Mouse (Mus musculus) liver, embryonic 16.5 days (tissue): ENCODE data around the gene Npas3. TPM values are rescaled to one million over a fixed set of nuclear protein-coding genes. Genes with fewer than 3 reads are reported as not detected.

ENCODE experiments used
- ATAC-seq: fragments of 200-750 bp; cut with Nextera tagmentation; 2 replicates; pipeline ENCODE4 v1.8.0; 2017; ENCODE audit warnings: low read depth, mild to moderate bottlenecking, moderate number of reproducible peaks, moderate library complexity
- H3K27ac ChIP-seq: fragments of 300-500 bp; sonication (generic); 2 replicates; pipeline ENCODE4 v1.5.1; 2014; ENCODE audit warnings: mild to moderate bottlenecking, low read length
- H3K27me3 ChIP-seq: fragments of 300-500 bp; sonication (generic); 2 replicates; pipeline ENCODE4 v1.6.1; 2014; ENCODE audit warnings: low read depth, low read length, mixed read lengths; ENCODE audit not compliant: control insufficient read depth, insufficient read depth
- H3K36me3 ChIP-seq: fragments of 300-500 bp; sonication (generic); 2 replicates; pipeline ENCODE4 v1.6.1; 2014; ENCODE audit warnings: mild to moderate bottlenecking; ENCODE audit not compliant: control insufficient read depth, insufficient read depth
- H3K4me1 ChIP-seq: fragments of 300-500 bp; sonication (generic); 2 replicates; pipeline ENCODE4 v1.6.1; 2014; ENCODE audit warnings: low read depth, low read length, mixed read lengths; ENCODE audit not compliant: control insufficient read depth
- H3K4me2 ChIP-seq: fragments of 300-500 bp; sonication (generic); 2 replicates; pipeline ENCODE4 v1.6.1; 2014; ENCODE audit warnings: low read depth, low read length, mixed read lengths
- H3K4me3 ChIP-seq: fragments of 300-500 bp; sonication (generic); 2 replicates; pipeline ENCODE4 v1.5.1; 2014; ENCODE audit warnings: low read depth, mild to moderate bottlenecking, low read length
- H3K9ac ChIP-seq: fragments of 300-500 bp; sonication (generic); 2 replicates; pipeline ENCODE4 v1.6.1; 2014; ENCODE audit warnings: low read depth, low read length
- H3K9me3 ChIP-seq: fragments of 300-500 bp; sonication (generic); replicated peaks from 2 replicates; pipeline ENCODE4 v1.6.1; 2016; ENCODE audit warnings: low read length; ENCODE audit not compliant: control insufficient read depth
- WGBS: fragments of 180-500 bp; shearing (Covaris S2); extraction: QIAGEN DNeasy Blood & Tissue Kit; methylation state at CpG from one replicate; pipeline ENCODE4 v1.1.7; 2014; ENCODE audit not compliant: insufficient replicate concordance; 5-methylcytosine and 5-hydroxymethylcytosine counted together
- polyA plus RNA-seq: library from polyadenylated mRNA; unstranded; fragments of >200 nt; fragmentation: Nextera tagmentation; extraction: Ambion mirVana; gene quantifications from 2 replicates; pipeline ENCODE4 v1.2.1, GENCODE M21; 2015

Npas3 gene
- polyA plus RNA-seq, 1 experiment from 2014 or later = 0.12 TPM

DNA sequence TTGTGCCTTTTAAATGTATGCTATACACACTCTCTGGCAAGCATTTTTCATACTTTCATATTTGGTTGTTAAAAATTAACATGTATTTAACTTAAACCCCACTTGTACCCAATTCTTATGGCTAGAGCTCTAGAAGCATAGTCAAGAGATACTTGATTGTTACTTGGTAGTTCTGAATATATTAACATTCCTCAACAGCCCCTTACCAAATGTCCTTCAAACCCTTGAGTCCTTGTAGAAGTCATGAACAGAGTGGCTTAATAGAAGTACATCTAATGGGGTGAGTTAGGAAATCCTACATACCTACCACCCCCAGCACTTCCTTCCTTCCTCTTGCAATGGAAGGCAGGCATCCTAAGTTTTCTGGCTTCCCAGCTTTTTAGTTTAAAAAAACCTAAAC, 766.8 kb downstream of the Npas3 start:
- no peaks in the 10 kb centered on the region for H3K9me3 ChIP-seq
- H3K4me3 ChIP-seq = no peak overlapping the region
- no peak overlapping the region for H3K9ac ChIP-seq
- ATAC-seq = no peak
- no peaks in the 10 kb centered on the region for H3K27me3 ChIP-seq
- H3K36me3 ChIP-seq = no peaks in the 10 kb centered on the region
- H3K4me2 ChIP-seq = no peak overlapping the region
- H3K27ac ChIP-seq = no peak overlapping the region
- no peaks in the 10 kb centered on the region for H3K4me1 ChIP-seq

GRCm38 (mm10) chr12:54017949-54018348, 769.5 kb downstream of the Npas3 start:
- H3K4me1 ChIP-seq = no peaks in the 10 kb centered on the region
- no peak overlapping the region for H3K27ac ChIP-seq
- no peaks in the 10 kb centered on the region for H3K36me3 ChIP-seq
- no peaks in the 10 kb centered on the region for H3K27me3 ChIP-seq
- H3K9ac ChIP-seq = no peak overlapping the region
- no peak overlapping the region for H3K4me2 ChIP-seq
- H3K9me3 ChIP-seq = no peaks in the 10 kb centered on the region
- ATAC-seq = no peak
- H3K4me3 ChIP-seq = no peak overlapping the region
- 70% methylated on average over 8 of the region's 8 CpGs for whole genome bisulfite sequencing

- Histone ChIP-seq H3K27me3 (no peaks in the 10 kb centered on the region), H3K36me3 (no peaks in the 10 kb centered on the region), H3K4me2 (no peak overlapping the region), H3K4me1 (no peaks in the 10 kb centered on the region), H3K27ac (no peak overlapping the region), H3K9me3 (no peaks in the 10 kb centered on the region), H3K9ac (no peak overlapping the region), H3K4me3 (no peak overlapping the region)
- WGBS = 71% methylated on average over 8 of the region's 8 CpGs
- no peak for ATAC-seq
These were observed 771.5 kb downstream of the Npas3 start for GRCm38 (mm10) chr12:54019979-54020378.

GRCm38 (mm10) chr12:54034666-54035346, 786.3 kb downstream of the Npas3 start:
- Histone ChIP-seq H3K36me3 (no peaks in the 10 kb centered on the region), H3K4me2 (no peak overlapping the region), H3K4me1 (no peaks in the 10 kb centered on the region), H3K9me3 (no peaks in the 10 kb centered on the region), H3K4me3 (no peak overlapping the region), H3K27me3 (no peaks in the 10 kb centered on the region), H3K27ac (no peak overlapping the region), H3K9ac (no peak overlapping the region)
- WGBS = 37% methylated on average over 8 of the region's 8 CpGs
- no peak for ATAC-seq

DNA sequence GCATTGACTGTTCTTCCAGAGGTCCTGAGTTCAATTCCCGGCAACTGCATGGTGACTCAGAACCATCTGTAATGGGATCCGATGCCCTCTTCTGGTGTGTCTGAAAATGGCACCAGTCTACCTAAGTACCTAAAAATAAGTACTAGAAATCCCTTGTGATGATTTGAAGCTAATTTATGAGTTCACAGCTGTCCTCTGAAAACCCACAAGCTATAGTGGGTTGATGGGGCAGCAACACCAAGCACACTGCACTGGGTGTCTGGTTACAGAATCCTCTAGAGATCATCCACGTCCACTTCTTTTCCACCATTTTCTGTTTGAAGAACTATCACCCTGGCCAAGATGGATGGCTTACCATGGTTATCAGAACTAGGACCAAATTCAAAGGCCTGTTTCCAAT, 789.1 kb downstream of the Npas3 start:
- Histone ChIP-seq H3K27me3 (no peaks in the 10 kb centered on the region), H3K4me1 (no peaks in the 10 kb centered on the region), H3K27ac (no peak overlapping the region), H3K9me3 (no peaks in the 10 kb centered on the region), H3K36me3 (no peaks in the 10 kb centered on the region), H3K4me2 (no peak overlapping the region), H3K9ac (no peak overlapping the region), H3K4me3 (no peak overlapping the region)
- ATAC-seq = no peak
- WGBS = 78% methylated on average over 3 of the region's 3 CpGs

- H3K4me2 ChIP-seq = no peak overlapping the region
- no peak overlapping the region for H3K4me3 ChIP-seq
- H3K27ac ChIP-seq = no peak overlapping the region
- no peaks in the 10 kb centered on the region for H3K36me3 ChIP-seq
- no peak for ATAC-seq
- no peaks in the 10 kb centered on the region for H3K27me3 ChIP-seq
- H3K4me1 ChIP-seq = no peaks in the 10 kb centered on the region
- no peak overlapping the region for H3K9ac ChIP-seq
- 47% methylated on average over 9 of the region's 9 CpGs for WGBS
- no peaks in the 10 kb centered on the region for H3K9me3 ChIP-seq
These were observed 794.6 kb downstream of the Npas3 start for GRCm38 (mm10) chr12:54042996-54043544.

GRCm38 (mm10) chr12:54044606-54045334, 796.3 kb downstream of the Npas3 start:
- Histone ChIP-seq H3K4me1 (no peaks in the 10 kb centered on the region), H3K4me3 (no peak overlapping the region), H3K36me3 (no peaks in the 10 kb centered on the region), H3K9ac (no peak overlapping the region), H3K27me3 (no peaks in the 10 kb centered on the region), H3K27ac (no peak overlapping the region), H3K9me3 (no peaks in the 10 kb centered on the region), H3K4me2 (no peak overlapping the region)
- WGBS = 60% methylated on average over 15 of the region's 15 CpGs
- ATAC-seq = no peak

DNA sequence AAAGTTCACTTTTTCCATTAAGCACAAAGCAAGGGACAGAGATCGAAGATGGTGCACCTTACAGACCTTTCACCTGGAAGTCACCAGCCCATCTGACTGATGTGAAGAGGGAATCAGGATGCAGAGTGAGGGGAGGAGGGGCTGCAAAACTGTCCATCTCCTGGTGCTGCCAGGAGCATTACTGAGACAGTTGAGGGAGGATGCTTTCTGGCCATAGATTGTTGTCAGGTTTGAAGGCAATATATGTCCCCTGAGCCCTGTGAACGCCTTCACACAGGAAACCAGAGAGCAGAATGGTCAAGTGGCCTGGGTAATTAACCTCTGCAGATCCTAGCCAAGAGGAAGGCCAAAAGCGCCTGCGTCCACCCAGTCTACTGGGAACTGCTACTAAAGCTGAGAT, 796.9 kb downstream of the Npas3 start:
- Histone ChIP-seq H3K27ac (no peak overlapping the region), H3K9ac (no peak overlapping the region), H3K4me1 (no peaks in the 10 kb centered on the region), H3K4me2 (no peak overlapping the region), H3K27me3 (no peaks in the 10 kb centered on the region), H3K4me3 (no peak overlapping the region), H3K9me3 (no peaks in the 10 kb centered on the region), H3K36me3 (no peaks in the 10 kb centered on the region)
- WGBS = 57% methylated on average over 4 of the region's 4 CpGs
- ATAC-seq = no peak

DNA sequence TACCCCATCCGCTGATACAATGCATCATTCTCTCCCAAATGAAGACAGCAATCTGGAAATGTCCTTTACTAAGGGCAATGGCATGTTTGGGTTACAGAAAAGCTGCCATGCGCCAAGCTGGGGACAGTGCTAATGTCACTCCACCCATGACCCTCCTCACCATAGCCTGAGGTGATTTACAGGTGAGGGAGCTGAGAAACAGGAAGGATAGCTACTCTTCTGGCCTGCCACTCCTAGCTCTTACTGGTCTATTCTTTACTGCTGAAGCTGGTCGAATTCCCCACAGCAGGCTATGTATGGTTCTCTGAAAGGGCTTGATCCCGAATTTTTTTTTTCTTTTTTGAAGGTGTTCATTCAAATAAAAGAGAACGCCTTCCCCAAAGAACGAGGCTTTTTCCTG, 798.3 kb downstream of the Npas3 start:
- Histone ChIP-seq H3K9ac (no peak overlapping the region), H3K27ac (no peak overlapping the region), H3K27me3 (no peaks in the 10 kb centered on the region), H3K9me3 (no peaks in the 10 kb centered on the region), H3K4me1 (no peaks in the 10 kb centered on the region), H3K36me3 (no peaks in the 10 kb centered on the region), H3K4me2 (no peak overlapping the region), H3K4me3 (no peak overlapping the region)
- ATAC-seq = no peak
- 45% methylated on average over 6 of the region's 6 CpGs for WGBS
